ENCODE assay signal across 8 mouse cellular contexts in genomic region chr4:150087161-150087889, GRCm38 (mm10). TPM values are rescaled to one million over a fixed set of nuclear protein-coding genes. Genes with fewer than 3 reads are reported as not detected.
DNase-seq lines count a peak whose midpoint lies in the region; ATAC-seq lines count a peak whose summit lies in the region.

Gpr157 (plus strand) TSS chr4:150087365.

- no peak within 1 kb of the TSS for H3K27ac ChIP-seq in hindbrain, embryonic 13.5 days

- no peaks in the 10 kb centered on the region for H3K36me3 ChIP-seq in hindbrain, embryonic 13.5 days

- DNase-seq in NIH3T3 (ENCODE audit: low read depth), result peak; percentile 93
- DNase-seq in cerebellum, postnatal 14 days, result peak; percentile 88
- peak; percentile 78 to 79 for DNase-seq in frontal cortex, postnatal 14 days (ENCODE audit: low spot score in 2 of 2)
- peak; percentile 65 to 73 for DNase-seq in layer of hippocampus, postnatal 25 days (ENCODE audit: extremely low spot score in 1 of 2, low spot score in 1 of 2)
- DNase-seq in lung, postnatal 25 days (ENCODE audit: low spot score), result peak; percentile 94
- peak; percentile 96 for DNase-seq in retina, embryonic 14.5 days (ENCODE audit: low spot score)
- peak; percentile 97 for DNase-seq in thymus, postnatal 4 days

- no peaks in the 10 kb centered on the region for H3K9me3 ChIP-seq in hindbrain, embryonic 13.5 days

- peak; percentile 93 for ATAC-seq in hindbrain, embryonic 13.5 days (ENCODE audit: low FRiP score)

- H3K4me1 ChIP-seq in hindbrain, embryonic 13.5 days (replicated peaks), result peaks cover 14% of the 10 kb centered on the region

- H3K27me3 ChIP-seq in hindbrain, embryonic 13.5 days, result peaks cover 35% of the 10 kb centered on the region

- peak within 1 kb of the TSS; percentile 99 for H3K4me2 ChIP-seq in hindbrain, embryonic 13.5 days

- under 1% methylated on average over 56 of the region's 56 CpGs for WGBS in hindbrain, embryonic 13.5 days

- peak within 1 kb of the TSS; percentile 58 for H3K4me3 ChIP-seq in hindbrain, embryonic 13.5 days

- peak within 1 kb of the TSS; percentile 74 for H3K9ac ChIP-seq in hindbrain, embryonic 13.5 days

RNA-seq across cellular contexts. Expression of gene Gpr157, which starts in this region (rescaled TPM):
- polyA plus RNA-seq in hindbrain, embryonic 13.5 days (2015; fragmentation: Nextera tagmentation; extraction: Ambion mirVana), result 0.29 and 0.43 TPM in 2 replicates
- 1 to 10 TPM; 1.1 to 1.8 TPM for total RNA-seq in layer of hippocampus, postnatal 25 days (2021)

Comparison
In these comparisons a context has a peak if more than half of its experiments do, and no peak if none do; other contexts are left out.
1. Peak in ATAC-seq, H3K4me3 ChIP-seq, H3K9ac ChIP-seq and H3K4me2 ChIP-seq in hindbrain, embryonic 13.5 days; RNA of the gene not detected or under 1 TPM.